Mouse (Mus musculus): Measurements from ENCODE around the gene Gm20388. TPM values are rescaled to one million over a fixed set of nuclear protein-coding genes. Genes with fewer than 3 reads are reported as not detected.
A peak's percentile ranks its signal among the peaks of the same experiment; 100 is the strongest.

Gene Gm20388
- polyA plus RNA-seq, 1 experiment from 2014 or later: 3.6 TPM

GRCm38 (mm10) chr8:122525004-122525403 is 2614.4 kb downstream of the Gm20388 start:
- H3K4me3 ChIP-seq: no peak overlapping the region
- no peaks in the 10 kb centered on the region for H3K27me3 ChIP-seq (replicated peaks; ENCODE audit: low read depth, poor library complexity, severe bottlenecking)
- peaks cover 8% of the 10 kb centered on the region; the same call in 1 of the 2 replicates for H3K36me3 ChIP-seq (replicated peaks)
- 82% methylated on average over 6 of the region's 6 CpGs for WGBS
- H3K27ac ChIP-seq (replicated peaks): peak overlapping the region; percentile 55
- no peak for DNase-seq (ENCODE audit: low spot score)
- H3K9me3 ChIP-seq: no peaks in the 10 kb centered on the region; the same call in 1 of the 2 replicates
- H3K4me1 ChIP-seq: peaks cover 59% of the 10 kb centered on the region

DNA sequence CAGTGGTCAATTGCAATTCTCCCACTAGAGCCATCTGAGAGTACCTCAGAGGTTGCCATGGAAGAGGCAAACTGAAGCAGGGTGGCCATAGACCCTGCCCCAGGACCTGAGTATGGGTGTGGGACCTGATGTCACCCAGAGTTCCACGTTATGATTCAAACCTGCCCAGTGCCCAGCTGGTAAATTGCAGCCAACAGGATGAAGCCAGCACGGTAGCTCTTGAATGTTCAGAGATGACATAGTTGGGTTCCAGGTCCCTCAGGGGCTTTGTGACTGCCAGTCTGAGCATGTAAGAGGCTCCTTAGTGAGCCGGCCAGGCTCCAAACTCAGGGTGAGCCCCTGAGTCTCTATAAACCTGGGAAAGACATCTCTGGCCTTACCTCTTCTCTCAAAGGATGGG is 2615.4 kb downstream of the Gm20388 start:
- H3K4me3 ChIP-seq: no peak overlapping the region
- peaks cover 58% of the 10 kb centered on the region for H3K4me1 ChIP-seq
- DNase-seq (ENCODE audit: low spot score): no peak
- WGBS: 69% methylated on average over 3 of the region's 3 CpGs
- peak overlapping the region; percentile 55 for H3K27ac ChIP-seq (replicated peaks)
- no peaks in the 10 kb centered on the region; the same call in 1 of the 2 replicates for H3K9me3 ChIP-seq
- H3K36me3 ChIP-seq (replicated peaks): peaks cover 8% of the 10 kb centered on the region; the same call in 1 of the 2 replicates
- no peaks in the 10 kb centered on the region for H3K27me3 ChIP-seq (replicated peaks; ENCODE audit: low read depth, poor library complexity, severe bottlenecking)

GRCm38 (mm10) chr8:122526526-122527170 is 2616.0 kb downstream of the Gm20388 start:
- Histone ChIP-seq H3K36me3 (replicated peaks) (peaks cover 8% of the 10 kb centered on the region; the same call in 1 of the 2 replicates), H3K27ac (replicated peaks) (peak overlapping the region; percentile 55), H3K9me3 (no peaks in the 10 kb centered on the region; the same call in 1 of the 2 replicates), H3K27me3 (replicated peaks; ENCODE audit: low read depth, poor library complexity, severe bottlenecking) (no peaks in the 10 kb centered on the region), H3K4me1 (peaks cover 63% of the 10 kb centered on the region), H3K4me3 (no peak overlapping the region)
- no peak for DNase-seq (ENCODE audit: low spot score)
- 57% methylated on average over 7 of the region's 7 CpGs for WGBS

- H3K27me3 ChIP-seq (replicated peaks; ENCODE audit: low read depth, poor library complexity, severe bottlenecking): no peaks in the 10 kb centered on the region
- H3K9me3 ChIP-seq: no peaks in the 10 kb centered on the region; the same call in 1 of the 2 replicates
- H3K4me3 ChIP-seq: no peak overlapping the region
- peaks cover 70% of the 10 kb centered on the region for H3K4me1 ChIP-seq
- peaks cover 8% of the 10 kb centered on the region; the same call in 1 of the 2 replicates for H3K36me3 ChIP-seq (replicated peaks)
- no peak overlapping the region for H3K27ac ChIP-seq (replicated peaks)
- DNase-seq (ENCODE audit: low spot score): no peak
- WGBS: 93% methylated on average over 3 of the region's 3 CpGs
Measured at GRCm38 (mm10) chr8:122527937-122528336, 2617.3 kb downstream of the Gm20388 start.

DNA sequence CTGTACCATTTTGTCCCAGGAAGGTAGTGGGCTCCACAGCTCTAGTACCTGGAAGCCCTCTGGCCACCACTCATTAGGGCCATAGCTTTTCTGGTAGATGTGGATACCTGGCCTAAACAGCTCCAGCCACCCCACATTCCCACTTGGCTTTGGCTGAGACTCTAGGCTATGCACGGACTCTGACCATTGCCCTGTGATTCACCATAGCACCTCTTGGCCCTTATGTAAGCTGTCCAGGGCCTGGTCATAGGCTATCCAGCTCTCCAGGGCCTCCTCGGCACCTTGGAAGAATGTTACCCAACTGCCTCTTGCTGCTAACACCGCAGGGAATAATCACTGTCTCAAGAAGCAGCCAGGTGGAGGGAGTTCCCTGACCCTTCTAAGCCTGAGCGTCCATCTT is 2618.5 kb downstream of the Gm20388 start:
- Histone ChIP-seq H3K9me3 (no peaks in the 10 kb centered on the region; the same call in 1 of the 2 replicates), H3K4me3 (no peak overlapping the region), H3K36me3 (replicated peaks) (peaks cover 12% of the 10 kb centered on the region; the same call in 1 of the 2 replicates), H3K27ac (replicated peaks) (no peak overlapping the region), H3K4me1 (peaks cover 62% of the 10 kb centered on the region), H3K27me3 (replicated peaks; ENCODE audit: low read depth, poor library complexity, severe bottlenecking) (no peaks in the 10 kb centered on the region)
- no peak for DNase-seq (ENCODE audit: low spot score)
- 90% methylated on average over 4 of the region's 4 CpGs for whole genome bisulfite sequencing

DNA sequence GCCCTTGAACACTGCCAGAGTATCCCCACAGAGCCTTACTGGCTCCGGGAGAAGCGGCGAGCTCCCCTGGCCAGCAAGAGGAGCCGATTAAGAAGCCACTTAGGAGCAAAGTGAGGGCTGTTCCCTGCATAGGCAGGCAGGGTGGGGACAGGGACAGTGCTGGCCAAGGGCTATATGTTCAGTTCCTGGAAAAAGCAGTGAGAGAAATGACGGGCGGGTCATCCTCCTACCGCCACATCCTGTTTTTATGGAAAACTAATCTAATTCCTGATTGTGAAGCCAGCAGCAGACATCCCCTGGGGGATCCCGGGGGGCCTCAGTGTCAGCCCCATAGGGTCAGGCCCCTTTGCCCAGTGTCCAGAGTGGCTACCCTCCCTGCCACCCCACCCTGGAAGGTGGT is 2620.7 kb downstream of the Gm20388 start:
- Histone ChIP-seq H3K4me1 (peaks cover 44% of the 10 kb centered on the region), H3K27ac (replicated peaks) (peak overlapping the region; percentile 61; the same call in 1 of the 2 replicates), H3K9me3 (no peaks in the 10 kb centered on the region; the same call in 1 of the 2 replicates), H3K4me3 (no peak overlapping the region), H3K36me3 (replicated peaks) (peaks cover 12% of the 10 kb centered on the region; the same call in 1 of the 2 replicates), H3K27me3 (replicated peaks; ENCODE audit: low read depth, poor library complexity, severe bottlenecking) (no peaks in the 10 kb centered on the region)
- DNase-seq (ENCODE audit: low spot score): no peak
- 80% methylated on average over 8 of the region's 8 CpGs for WGBS

DNA sequence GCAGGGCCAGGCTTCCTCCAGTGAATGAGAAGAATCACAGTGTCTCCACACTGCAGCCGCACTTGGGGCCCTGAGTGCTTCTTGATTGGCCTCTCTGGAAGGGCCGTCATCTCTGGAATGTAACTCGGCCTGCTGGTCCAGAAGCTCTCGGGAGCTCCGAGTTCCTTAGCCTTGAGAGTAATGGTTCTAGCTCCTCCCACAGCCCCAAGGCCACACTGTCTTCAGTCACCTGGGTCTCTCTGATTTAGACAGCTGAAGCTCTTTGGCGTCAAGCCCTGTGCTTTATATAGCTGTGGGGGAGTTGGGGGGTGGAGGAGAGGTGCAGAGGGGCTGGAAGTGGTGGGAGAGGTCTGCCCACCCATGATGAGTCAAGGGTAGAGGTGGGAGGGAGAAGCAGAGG is 2626.4 kb downstream of the Gm20388 start:
- H3K4me1 ChIP-seq: peaks cover 45% of the 10 kb centered on the region
- H3K27me3 ChIP-seq (replicated peaks; ENCODE audit: low read depth, poor library complexity, severe bottlenecking): no peaks in the 10 kb centered on the region
- H3K4me3 ChIP-seq: no peak overlapping the region
- H3K36me3 ChIP-seq (replicated peaks): peaks cover 10% of the 10 kb centered on the region; the same call in 1 of the 2 replicates
- H3K9me3 ChIP-seq: no peaks in the 10 kb centered on the region
- H3K27ac ChIP-seq (replicated peaks): peak overlapping the region; percentile 60
- WGBS: 43% methylated on average over 6 of the region's 6 CpGs
- peak; percentile 65 for DNase-seq (ENCODE audit: low spot score)

DNA sequence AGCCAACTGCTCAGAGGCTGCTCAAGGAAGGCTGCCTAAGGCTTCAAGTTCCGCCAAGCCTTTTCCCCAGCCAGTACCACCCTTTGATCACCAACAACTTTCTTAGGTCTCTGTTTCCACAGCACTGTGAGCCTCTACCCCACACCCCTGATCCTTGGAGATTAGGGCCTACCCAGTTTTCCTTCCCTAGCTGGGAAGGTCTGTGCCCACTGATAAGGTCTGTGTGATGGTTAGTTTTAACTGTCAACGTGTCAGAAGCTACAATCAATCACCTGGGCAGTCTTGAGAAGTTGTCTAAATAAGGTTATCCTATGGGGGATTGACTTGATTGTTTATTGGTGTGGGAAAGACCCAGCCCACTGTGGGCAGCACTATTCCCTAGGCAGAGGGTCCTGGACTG is 2627.2 kb downstream of the Gm20388 start:
- WGBS: 91% methylated on average over 2 of the region's 2 CpGs
- Histone ChIP-seq H3K4me1 (peaks cover 41% of the 10 kb centered on the region), H3K36me3 (replicated peaks) (peaks cover 13% of the 10 kb centered on the region; the same call in 1 of the 2 replicates), H3K4me3 (no peak overlapping the region), H3K27me3 (replicated peaks; ENCODE audit: low read depth, poor library complexity, severe bottlenecking) (no peaks in the 10 kb centered on the region), H3K27ac (replicated peaks) (peak overlapping the region; percentile 60), H3K9me3 (no peaks in the 10 kb centered on the region)
- DNase-seq (ENCODE audit: low spot score): no peak

GRCm38 (mm10) chr8:122538310-122539076 is 2627.9 kb downstream of the Gm20388 start:
- 87% methylated on average over 9 of the region's 9 CpGs for WGBS
- Histone ChIP-seq H3K27ac (replicated peaks) (peak overlapping the region; percentile 62), H3K4me1 (peaks cover 40% of the 10 kb centered on the region), H3K27me3 (replicated peaks; ENCODE audit: low read depth, poor library complexity, severe bottlenecking) (no peaks in the 10 kb centered on the region), H3K4me3 (no peak overlapping the region), H3K9me3 (no peaks in the 10 kb centered on the region), H3K36me3 (replicated peaks) (peaks cover 16% of the 10 kb centered on the region)
- DNase-seq (ENCODE audit: low spot score): no peak

- Histone ChIP-seq H3K9me3 (no peaks in the 10 kb centered on the region), H3K27me3 (replicated peaks; ENCODE audit: low read depth, poor library complexity, severe bottlenecking) (peaks cover 7% of the 10 kb centered on the region; the same call in 1 of the 2 replicates), H3K4me3 (no peak overlapping the region), H3K4me1 (peaks cover 54% of the 10 kb centered on the region), H3K27ac (replicated peaks) (no peak overlapping the region), H3K36me3 (replicated peaks) (peaks cover 17% of the 10 kb centered on the region)
- DNase-seq (ENCODE audit: low spot score): no peak
- 86% methylated on average over 8 of the region's 8 CpGs for WGBS
Measured at GRCm38 (mm10) chr8:122544138-122544537, 2633.5 kb downstream of the Gm20388 start.

GRCm38 (mm10) chr8:122546066-122546755 is 2635.6 kb downstream of the Gm20388 start:
- Histone ChIP-seq H3K27me3 (replicated peaks; ENCODE audit: low read depth, poor library complexity, severe bottlenecking) (peaks cover 26% of the 10 kb centered on the region), H3K27ac (replicated peaks) (peak overlapping the region; percentile 66)

GRCm38 (mm10) chr8:122546811-122547453 is 2636.3 kb downstream of the Gm20388 start:
- peak overlapping the region; percentile 66 for H3K27ac ChIP-seq (replicated peaks)
- peaks cover 15% of the 10 kb centered on the region for H3K36me3 ChIP-seq (replicated peaks)
- peaks cover 30% of the 10 kb centered on the region for H3K27me3 ChIP-seq (replicated peaks; ENCODE audit: low read depth, poor library complexity, severe bottlenecking)
- 75% methylated on average over 24 of the region's 24 CpGs for WGBS
- H3K4me1 ChIP-seq: peaks cover 71% of the 10 kb centered on the region
- H3K4me3 ChIP-seq: peak overlapping the region; percentile 16; the same call in 1 of the 2 replicates
- no peak for DNase-seq (ENCODE audit: low spot score)
- no peaks in the 10 kb centered on the region for H3K9me3 ChIP-seq

More at GRCm38 (mm10) chr8:122546066-122546755, 2635.6 kb downstream of the Gm20388 start:
- WGBS: 82% methylated on average over 7 of the region's 7 CpGs
- Histone ChIP-seq H3K4me3 (peak overlapping the region; percentile 16; the same call in 1 of the 2 replicates), H3K4me1 (peaks cover 72% of the 10 kb centered on the region), H3K36me3 (replicated peaks) (peaks cover 15% of the 10 kb centered on the region), H3K9me3 (no peaks in the 10 kb centered on the region)
- DNase-seq (ENCODE audit: low spot score): no peak

Measured in embryonic facial prominence, embryonic 10.5 days (tissue).